Mouse (Mus musculus) spleen, postnatal 10 days (tissue): ENCODE measurements around the gene R3hdml.
"Not testable (repeated sequence)": the region's sequence is repeated elsewhere in the genome, so short reads cannot be mapped to it uniquely, and the experiment has no call there.

ENCODE experiments used
- DNase-seq, 2 experiments: peaks; one replicate each; pipeline ENCODE4 v3.0.0; 2021 to 2022; ENCODE audit warnings: low spot score in 2 of 2

R3hdml gene

GRCm38 (mm10) chr2:163492018-163492417, at the start of gene R3hdml:
Gene R3hdml, plus strand, starts transcription at chr2:163492318.
- no peak for DNase-seq

- DNase-seq: no peak
Measured at GRCm38 (mm10) chr2:163443543-163443942, 48.6 kb upstream of the R3hdml start.

- no peak for DNase-seq
Measured at GRCm38 (mm10) chr2:163444017-163444416, 48.1 kb upstream of the R3hdml start.

- no peak for DNase-seq
Measured at GRCm38 (mm10) chr2:163447375-163447774, 44.7 kb upstream of the R3hdml start.

- no peak for DNase-seq
Measured at GRCm38 (mm10) chr2:163449276-163449675, 42.8 kb upstream of the R3hdml start.

GRCm38 (mm10) chr2:163450668-163451295, 41.3 kb upstream of the R3hdml start:
- DNase-seq: no peak

GRCm38 (mm10) chr2:163452738-163453137, 39.4 kb upstream of the R3hdml start:
- DNase-seq: no peak

GRCm38 (mm10) chr2:163453378-163453777, 38.7 kb upstream of the R3hdml start:
- DNase-seq: no peak

- DNase-seq: no peak
Measured at GRCm38 (mm10) chr2:163458539-163459265, 33.4 kb upstream of the R3hdml start.

GRCm38 (mm10) chr2:163459380-163459779, 32.7 kb upstream of the R3hdml start:
- DNase-seq: no peak

- no peak for DNase-seq
Measured at GRCm38 (mm10) chr2:163460622-163461021, 31.5 kb upstream of the R3hdml start.

GRCm38 (mm10) chr2:163461307-163461706, 30.8 kb upstream of the R3hdml start:
- not testable (repeated sequence) for DNase-seq

- DNase-seq: no peak
Measured at GRCm38 (mm10) chr2:163462386-163462785, 29.7 kb upstream of the R3hdml start.

- no peak for DNase-seq
Measured at GRCm38 (mm10) chr2:163462801-163463200, 29.3 kb upstream of the R3hdml start.

- DNase-seq: no peak
Measured at GRCm38 (mm10) chr2:163463251-163463769, 28.8 kb upstream of the R3hdml start.

GRCm38 (mm10) chr2:163463998-163464397, 28.1 kb upstream of the R3hdml start:
- DNase-seq: no peak

GRCm38 (mm10) chr2:163464562-163464961, 27.6 kb upstream of the R3hdml start:
- no peak for DNase-seq

GRCm38 (mm10) chr2:163466771-163467170, 25.3 kb upstream of the R3hdml start:
- DNase-seq: no peak

GRCm38 (mm10) chr2:163467585-163467984, 24.5 kb upstream of the R3hdml start:
- DNase-seq: no peak

- DNase-seq: no peak
Measured at GRCm38 (mm10) chr2:163468866-163469265, 23.3 kb upstream of the R3hdml start.

- no peak for DNase-seq
Measured at GRCm38 (mm10) chr2:163469711-163470110, 22.4 kb upstream of the R3hdml start.

- no peak for DNase-seq
Measured at GRCm38 (mm10) chr2:163471136-163471535, 21.0 kb upstream of the R3hdml start.
